Mouse (Mus musculus): Measurements from ENCODE around the gene Gm42688. TPM values are rescaled to one million over a fixed set of nuclear protein-coding genes. Genes with fewer than 3 reads are reported as not detected.

The Gm42688 gene
- polyA plus RNA-seq, 1 experiment from 2014 or later, result 2.4 TPM

MicroRNA genes within 50 kb of the gene (microRNA counts, 519-probe panel; counts per million panel counts)
- microRNA mmu-miR-3470a+mmu-miR-3470b, result not detected

Small RNAs within 50 kb of the gene (microRNA-seq; reads per million reads assigned to microRNA genes)
- not detected for gene Mir3470a

Other genes with a start within 250 kb of the Gm42688 start
- 2.0 and 2.4 TPM in 2 replicates for gene Sema4f, start 161.8 kb upstream of the Gm42688 start, polyA plus RNA-seq (2016; fragmentation: Nextera tagmentation; extraction: Ambion mirVana)
- gene M1ap, start 154.7 kb upstream of the Gm42688 start, polyA plus RNA-seq (2016; fragmentation: Nextera tagmentation; extraction: Ambion mirVana), result 0.09 and 0.23 TPM in 2 replicates
- 8.8 and 9.9 TPM in 2 replicates for gene Dok1, start 68.1 kb upstream of the Gm42688 start, polyA plus RNA-seq (2016; fragmentation: Nextera tagmentation; extraction: Ambion mirVana)
- 7.9 and 9.3 TPM in 2 replicates for gene Loxl3, start 67.4 kb upstream of the Gm42688 start, polyA plus RNA-seq (2016; fragmentation: Nextera tagmentation; extraction: Ambion mirVana)
- 162 and 175 TPM in 2 replicates for gene Aup1, start 47.1 kb upstream of the Gm42688 start, polyA plus RNA-seq (2016; fragmentation: Nextera tagmentation; extraction: Ambion mirVana)
- 79.7 and 82.7 TPM in 2 replicates for gene Htra2, start 46.3 kb upstream of the Gm42688 start, polyA plus RNA-seq (2016; fragmentation: Nextera tagmentation; extraction: Ambion mirVana)
- 1.8 and 2.0 TPM in 2 replicates for gene Dqx1, start 43.8 kb upstream of the Gm42688 start, polyA plus RNA-seq (2016; fragmentation: Nextera tagmentation; extraction: Ambion mirVana)
- gene Tlx2, start 31.3 kb upstream of the Gm42688 start, polyA plus RNA-seq (2016; fragmentation: Nextera tagmentation; extraction: Ambion mirVana), result 0.79 TPM in 1 of 2 replicates, not detected in the other
- gene Pcgf1, start 23.7 kb upstream of the Gm42688 start, polyA plus RNA-seq (2016; fragmentation: Nextera tagmentation; extraction: Ambion mirVana), result 36.5 and 37.7 TPM in 2 replicates
- 0.29 and 0.73 TPM in 2 replicates for gene Lbx2, start 15.2 kb upstream of the Gm42688 start, polyA plus RNA-seq (2016; fragmentation: Nextera tagmentation; extraction: Ambion mirVana)
- gene Ccdc142, start within 50 bp of the Gm42688 start, polyA plus RNA-seq (2016; fragmentation: Nextera tagmentation; extraction: Ambion mirVana), result 2.0 and 3.1 TPM in 2 replicates
- 148 and 153 TPM in 2 replicates for gene Mrpl53, start 7.4 kb downstream of the Gm42688 start, polyA plus RNA-seq (2016; fragmentation: Nextera tagmentation; extraction: Ambion mirVana)
- gene Mogs, start 13.9 kb downstream of the Gm42688 start, polyA plus RNA-seq (2016; fragmentation: Nextera tagmentation; extraction: Ambion mirVana), result 31.8 and 33.7 TPM in 2 replicates
- gene Wbp1, start 19.9 kb downstream of the Gm42688 start, polyA plus RNA-seq (2016; fragmentation: Nextera tagmentation; extraction: Ambion mirVana), result 138 and 180 TPM in 2 replicates
- gene Ino80b, start 23.8 kb downstream of the Gm42688 start, polyA plus RNA-seq (2016; fragmentation: Nextera tagmentation; extraction: Ambion mirVana), result 18.2 and 18.7 TPM in 2 replicates
- gene Rtkn, start 33.8 kb downstream of the Gm42688 start, polyA plus RNA-seq (2016; fragmentation: Nextera tagmentation; extraction: Ambion mirVana), result 35.3 and 39.7 TPM in 2 replicates
- gene Wdr54, start 54.8 kb downstream of the Gm42688 start, polyA plus RNA-seq (2016; fragmentation: Nextera tagmentation; extraction: Ambion mirVana), result 13.0 and 14.6 TPM in 2 replicates
- 1.9 and 2.0 TPM in 2 replicates for gene 1700003E16Rik, start 54.8 kb downstream of the Gm42688 start, polyA plus RNA-seq (2016; fragmentation: Nextera tagmentation; extraction: Ambion mirVana)
- gene Dctn1, start 64.3 kb downstream of the Gm42688 start, polyA plus RNA-seq (2016; fragmentation: Nextera tagmentation; extraction: Ambion mirVana), result 105 and 128 TPM in 2 replicates
- gene Slc4a5, start 118.2 kb downstream of the Gm42688 start, polyA plus RNA-seq (2016; fragmentation: Nextera tagmentation; extraction: Ambion mirVana), result 0.67 and 0.79 TPM in 2 replicates
- gene Mthfd2, start 224.3 kb downstream of the Gm42688 start, polyA plus RNA-seq (2016; fragmentation: Nextera tagmentation; extraction: Ambion mirVana), result 53.2 and 64.0 TPM in 2 replicates
- 60.4 and 61.5 TPM in 2 replicates for gene Mob1a, start 224.4 kb downstream of the Gm42688 start, polyA plus RNA-seq (2016; fragmentation: Nextera tagmentation; extraction: Ambion mirVana)
- 152 and 156 TPM in 2 replicates for gene Bola3, start 247.5 kb downstream of the Gm42688 start, polyA plus RNA-seq (2016; fragmentation: Nextera tagmentation; extraction: Ambion mirVana)